Mouse (Mus musculus) adrenal gland (tissue): Measurements from ENCODE around the gene Zkscan14.

Source experiments
- intact Hi-C: fragments of 180-260 bp; cut with DNase I; formaldehyde crosslinking; loops from one replicate; pipeline ENCODE4 v1.15.1; 2025

The Zkscan14 gene

DNA sequence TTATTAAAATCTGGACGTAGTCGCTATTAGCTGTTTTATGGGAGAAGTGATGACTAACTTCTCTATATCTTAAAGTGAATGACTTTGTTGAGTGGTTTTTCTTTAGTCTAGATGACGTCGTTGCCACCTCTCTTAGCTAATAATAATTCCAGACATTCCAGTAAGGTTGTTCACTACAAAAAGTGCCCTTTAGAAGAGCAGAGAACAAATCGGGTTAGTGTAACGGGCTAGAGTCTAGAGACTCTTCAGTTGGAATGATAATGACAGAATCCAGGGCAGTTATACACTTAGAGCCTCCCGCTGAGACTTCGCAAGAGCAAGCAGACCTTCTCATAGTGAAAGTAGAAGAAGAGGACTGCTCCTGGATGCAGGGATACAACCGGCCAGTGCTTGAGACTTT, 3.4 kb upstream of the Zkscan14 start:
- intact Hi-C loops = no loop called here

DNA sequence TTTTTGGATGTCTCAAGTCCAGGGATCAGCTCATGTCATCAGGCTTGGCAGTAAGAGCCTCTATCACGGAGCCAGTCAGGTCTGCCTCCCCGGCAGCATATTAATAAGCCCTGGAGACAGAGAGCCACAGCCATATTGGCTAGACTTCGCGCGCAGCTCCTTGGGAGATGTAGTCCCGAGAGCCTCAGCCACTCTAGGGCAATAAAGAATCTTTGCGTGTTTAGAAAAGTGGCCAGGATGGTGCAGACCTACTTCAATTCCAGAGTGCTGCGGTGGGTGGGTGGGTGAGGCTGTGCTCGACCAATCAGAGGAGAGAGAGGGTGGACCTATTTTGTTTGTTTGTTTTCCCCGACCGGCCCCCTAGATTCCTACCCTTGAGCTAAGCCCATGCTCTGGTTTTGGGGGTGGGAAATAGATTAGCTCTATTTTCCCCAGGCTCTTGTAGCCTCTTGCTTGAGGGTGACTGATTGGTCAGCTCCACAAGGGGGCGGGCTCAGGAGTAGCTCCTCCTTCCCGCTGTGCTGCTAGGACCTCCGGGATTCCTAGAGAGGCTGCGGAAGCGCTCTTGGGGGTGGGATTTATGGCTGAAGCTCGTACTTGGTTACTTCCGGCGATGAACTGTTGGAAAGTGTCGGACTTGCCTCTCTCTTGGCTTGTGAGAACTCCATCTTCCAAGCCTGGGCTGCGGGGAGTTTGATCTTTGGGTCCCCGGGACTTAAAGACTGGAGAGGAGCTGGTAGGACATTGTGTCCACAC, 2.4 kb upstream of the Zkscan14 start, which contains the start of gene Zkscan5:
TSS of gene Zkscan5 (plus strand) at position 627 of the 756 bp plus-strand sequence.
- intact Hi-C loops = no loop called here

DNA sequence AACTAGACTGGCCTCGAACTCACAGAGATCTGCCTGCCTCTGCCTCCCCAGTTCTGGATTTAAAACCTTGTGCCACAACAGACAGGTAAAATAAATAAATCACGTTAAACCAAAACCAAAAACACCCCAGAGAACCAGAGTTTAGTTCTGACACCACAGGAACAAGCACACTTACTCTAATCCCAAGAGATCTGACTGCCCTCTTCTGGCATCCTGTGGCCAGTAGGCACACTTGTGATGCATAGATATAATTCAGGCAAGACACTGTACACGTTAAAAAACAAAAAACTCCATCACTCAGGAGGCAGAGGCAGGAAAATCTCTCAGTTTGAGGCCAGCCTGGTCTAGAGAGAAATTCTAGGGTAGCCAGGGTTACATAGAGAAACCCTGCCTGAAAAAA, 778 bp upstream of the Zkscan14 start:
- intact Hi-C loops = no loop called here

DNA sequence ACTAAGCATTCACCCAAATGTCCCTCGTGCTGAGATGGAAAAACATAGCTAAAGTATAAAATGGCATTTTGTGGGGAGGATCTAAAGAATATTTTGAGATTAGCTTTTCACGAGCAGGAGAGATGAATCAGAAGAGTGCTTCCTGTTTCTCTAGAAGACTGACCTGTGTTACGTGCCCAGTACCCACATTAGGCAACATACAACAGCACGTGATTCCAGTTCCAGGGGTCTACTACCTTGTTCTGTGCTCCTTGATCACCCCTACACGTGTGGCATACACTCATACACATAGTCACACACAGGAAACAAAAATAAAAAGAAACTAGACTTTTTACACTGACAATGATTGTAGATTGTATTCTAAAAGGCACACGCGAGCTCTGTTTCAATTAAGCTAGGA, 1.3 kb downstream of the Zkscan14 start:
- intact Hi-C loops = no loop called here

DNA sequence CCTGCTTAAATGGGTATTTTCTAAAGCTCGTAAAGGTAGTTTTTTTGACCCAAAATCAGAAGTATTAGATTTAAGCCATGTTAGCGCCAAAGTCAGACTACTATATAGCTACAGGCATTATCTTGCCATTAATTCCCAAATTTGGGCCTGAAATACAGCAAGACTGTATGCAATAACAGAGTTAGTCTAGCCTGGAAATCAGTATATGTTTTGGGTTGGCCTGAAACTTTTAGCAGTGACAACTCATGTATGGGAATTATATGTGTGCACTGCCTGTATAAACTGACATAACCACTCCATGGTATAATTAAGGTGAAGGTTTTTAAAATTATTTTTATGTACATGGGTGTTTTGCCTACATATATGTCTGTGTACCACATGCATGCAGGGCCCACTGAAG, 9.7 kb downstream of the Zkscan14 start, which contains the start of gene Atp5j2:
TSS of gene Atp5j2 (minus strand) at position 101 of the 400 bp plus-strand sequence.
- intact Hi-C loops = no loop called here

DNA sequence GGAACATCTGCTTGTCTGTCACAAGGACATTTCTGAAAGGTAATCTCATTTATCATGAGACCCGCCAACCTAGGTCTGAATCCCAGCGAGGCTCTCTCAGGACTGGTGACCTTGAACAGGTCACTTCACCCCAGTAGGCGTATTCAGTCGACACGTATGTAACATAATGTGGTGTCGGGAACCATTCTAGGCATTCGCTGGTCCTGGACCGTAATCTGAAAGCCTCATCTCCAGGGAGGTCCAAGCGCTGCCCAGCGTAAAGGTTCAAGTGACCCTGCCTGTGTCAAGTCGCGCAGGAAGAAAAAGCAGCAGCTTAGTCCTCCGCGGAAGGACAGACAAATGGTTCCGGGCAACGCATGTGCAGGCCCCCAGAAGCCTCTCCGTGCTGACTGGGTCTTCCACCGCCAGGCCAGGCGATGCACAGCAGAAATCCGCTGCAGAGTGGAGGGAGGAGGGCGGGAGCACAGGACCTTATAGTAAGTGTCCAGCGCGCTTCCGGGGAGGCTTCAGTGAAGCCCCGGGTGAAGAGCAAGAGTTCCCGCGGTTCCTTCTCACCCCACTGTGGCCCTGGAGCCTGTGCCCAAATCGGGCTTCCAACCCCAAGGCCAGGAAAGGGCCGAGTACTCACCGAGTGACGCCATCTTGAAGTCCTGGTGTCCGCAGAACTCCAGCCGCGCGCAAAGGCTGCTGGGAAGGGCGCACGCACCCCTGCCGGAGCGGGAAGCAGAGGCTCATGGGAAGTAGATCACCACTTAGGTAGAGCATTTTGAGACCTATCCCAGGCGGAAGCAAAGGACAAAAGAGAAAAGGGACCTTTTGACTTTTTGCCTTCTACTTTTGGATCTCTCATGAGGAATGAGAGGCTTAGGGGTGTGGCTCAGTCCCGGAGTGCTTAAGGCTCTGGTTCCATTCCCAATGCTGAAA, 10.5 kb downstream of the Zkscan14 start:
- intact Hi-C loops = no loop called here

DNA sequence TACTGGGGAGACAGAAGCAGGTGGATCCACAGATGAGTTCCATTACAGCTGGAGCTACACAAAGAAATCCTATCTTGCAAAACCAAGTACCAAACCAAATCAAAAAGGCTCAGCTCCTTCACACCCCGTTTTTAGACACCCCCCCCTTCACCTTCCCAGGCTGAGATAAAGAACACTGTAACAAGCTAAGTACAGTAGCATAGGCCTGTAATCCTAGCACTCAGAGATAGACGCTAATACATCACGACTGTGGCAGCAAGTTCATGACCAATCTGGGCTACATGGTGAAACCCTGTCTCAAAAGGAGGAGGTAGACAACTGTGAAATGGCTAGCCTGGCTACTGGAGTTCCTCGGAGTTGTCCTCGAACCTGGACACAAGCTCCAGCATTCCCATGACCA, 11.3 kb downstream of the Zkscan14 start:
- intact Hi-C loops = no loop called here

DNA sequence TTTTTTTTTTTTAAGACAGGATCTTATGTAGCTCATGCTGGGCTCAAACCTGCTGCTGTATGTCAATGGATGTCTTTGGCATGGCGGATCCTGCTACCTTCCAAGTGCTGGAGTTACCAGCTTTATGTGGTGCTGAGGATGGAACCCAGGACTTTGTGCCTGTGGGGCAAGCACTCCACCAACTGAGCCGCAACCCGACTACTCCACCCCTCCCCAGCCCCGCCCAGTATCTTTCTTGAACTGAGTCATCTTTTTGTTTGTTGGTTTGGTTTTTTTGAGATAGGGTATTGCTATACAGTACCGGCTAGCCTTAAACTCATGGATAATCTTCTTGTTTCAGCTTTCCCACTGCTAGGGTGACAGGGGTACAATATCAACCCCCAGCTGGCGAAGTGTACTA, 12.3 kb downstream of the Zkscan14 start:
- intact Hi-C loops = no loop called here

DNA sequence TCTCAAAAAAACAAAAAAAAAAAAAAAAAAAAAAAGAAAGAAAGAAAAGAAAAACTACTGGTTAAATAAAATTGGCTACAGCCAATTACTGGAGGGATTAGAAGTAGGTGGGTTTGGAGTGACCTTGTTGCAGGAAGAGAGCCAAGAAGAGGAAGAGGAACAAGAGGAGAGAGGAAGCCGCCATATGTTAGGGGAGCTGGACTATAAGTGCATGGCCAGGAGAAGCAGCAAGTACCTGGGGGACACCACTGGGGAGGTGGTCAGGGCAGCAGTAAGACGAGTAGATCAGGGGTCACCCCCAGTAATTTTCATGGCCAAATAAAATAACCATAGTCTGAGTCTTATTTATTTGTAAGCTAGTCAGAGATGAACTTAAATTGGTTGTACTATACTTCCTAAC, 16.4 kb downstream of the Zkscan14 start:
- intact Hi-C loops = no loop called here

DNA sequence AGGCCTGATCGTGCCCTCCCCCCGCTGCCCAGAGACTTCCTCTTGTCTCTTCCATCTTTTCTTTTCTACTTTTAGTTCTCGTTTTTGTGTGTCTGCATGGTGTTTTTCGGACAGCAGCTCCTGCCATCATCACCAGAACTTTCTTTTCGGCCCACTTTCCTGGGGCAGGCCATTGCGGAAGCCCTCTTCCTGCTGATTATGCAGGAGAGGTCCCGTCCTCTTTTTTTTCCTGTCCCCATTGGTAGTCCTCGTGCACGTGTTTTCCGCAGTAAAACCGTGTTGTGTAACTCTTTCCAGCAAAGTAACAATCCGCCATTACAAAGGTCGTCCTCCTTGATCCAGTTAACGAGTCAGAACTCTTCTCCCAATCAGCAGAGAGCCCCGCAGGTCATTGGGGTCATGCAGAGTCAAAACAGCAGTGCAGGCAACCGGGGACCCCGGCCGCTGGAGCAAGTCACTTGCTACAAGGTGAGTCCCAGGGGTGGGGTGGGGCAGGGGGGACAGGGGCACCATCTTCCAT, 23.1 kb downstream of the Zkscan14 start:
- intact Hi-C loops = no loop called here

DNA sequence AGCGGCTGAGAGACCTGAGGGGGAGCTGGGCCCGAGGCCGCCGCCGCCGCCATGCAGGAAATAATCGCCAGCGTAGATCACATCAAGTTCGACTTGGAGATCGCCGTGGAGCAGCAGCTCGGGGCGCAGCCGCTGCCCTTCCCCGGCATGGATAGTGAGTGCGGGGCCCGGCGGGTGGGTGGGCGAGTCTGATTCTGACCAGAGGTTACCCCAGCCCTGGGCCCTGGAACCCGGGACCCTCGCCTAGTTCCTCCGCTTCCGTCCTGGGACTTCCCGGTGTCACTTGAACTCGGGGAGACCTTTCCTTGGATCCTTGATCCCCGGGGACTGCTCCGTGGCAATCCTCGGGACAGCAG, 34.4 kb downstream of the Zkscan14 start:
- intact Hi-C loops = no loop called here

DNA sequence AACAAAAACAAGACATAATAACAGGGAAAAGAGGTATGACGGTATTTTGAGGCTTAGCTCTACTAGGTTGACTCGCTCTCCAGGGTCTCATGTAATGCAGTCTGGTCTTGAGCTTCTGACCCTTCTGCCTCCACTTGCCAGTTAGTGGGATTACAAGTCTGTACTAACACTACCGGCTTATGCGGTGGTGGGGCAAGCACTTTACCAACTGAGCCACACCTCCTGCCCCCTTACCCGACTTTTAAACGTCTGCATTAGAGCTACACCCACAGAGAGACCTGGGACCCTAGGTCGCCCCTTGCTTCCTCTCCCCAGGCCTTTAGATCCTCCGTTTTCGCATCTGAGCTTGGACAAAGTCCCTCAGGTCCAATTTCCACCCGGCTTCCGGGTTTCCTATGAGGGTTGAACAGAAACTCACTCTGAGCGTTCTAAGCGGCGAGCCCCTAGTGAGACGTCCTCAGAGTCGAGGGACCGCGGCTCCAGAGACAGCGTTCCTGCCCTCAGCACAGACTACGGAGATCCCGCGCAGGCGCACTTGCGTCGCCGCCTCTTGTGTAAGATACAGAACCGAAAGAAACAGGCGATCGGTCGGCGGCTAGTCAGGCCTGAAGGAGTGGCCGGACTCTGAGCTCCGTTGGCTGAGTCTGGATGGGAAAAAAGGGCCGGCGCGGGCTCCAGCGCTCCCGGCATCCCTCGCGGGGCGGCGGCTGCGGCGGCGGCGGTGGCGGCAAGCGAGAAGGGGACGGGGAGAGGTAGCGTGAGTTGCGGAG, 34.9 kb downstream of the Zkscan14 start, which contains the start of the genes Ptcd1 and Cpsf4:
TSS of gene Ptcd1 (minus strand) at position 573 of the 770 bp plus-strand sequence.
TSS of gene Cpsf4 (plus strand) at position 678 of the 770 bp plus-strand sequence.
- intact Hi-C loops = no loop called here

DNA sequence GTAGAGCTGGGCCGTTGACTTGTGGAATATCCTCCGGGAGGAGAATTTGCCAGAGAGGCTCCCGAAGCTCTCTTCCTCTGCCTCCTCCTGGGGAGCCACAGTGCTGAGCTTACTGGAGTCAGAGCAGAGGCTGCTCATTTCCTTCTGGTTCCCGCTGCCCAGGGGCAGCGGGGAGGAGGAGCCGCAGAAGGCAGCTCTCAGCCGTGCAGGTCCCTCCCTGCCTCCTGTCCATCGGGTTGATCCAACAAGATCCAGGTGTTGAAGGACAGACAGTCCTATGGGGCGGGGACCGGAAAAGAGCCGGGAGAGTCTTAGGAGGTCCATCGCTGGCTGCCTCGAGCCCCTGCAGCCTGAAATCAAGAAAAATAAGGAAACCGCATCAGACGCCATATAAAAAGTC, 36.5 kb downstream of the Zkscan14 start:
- intact Hi-C loops = no loop called here

DNA sequence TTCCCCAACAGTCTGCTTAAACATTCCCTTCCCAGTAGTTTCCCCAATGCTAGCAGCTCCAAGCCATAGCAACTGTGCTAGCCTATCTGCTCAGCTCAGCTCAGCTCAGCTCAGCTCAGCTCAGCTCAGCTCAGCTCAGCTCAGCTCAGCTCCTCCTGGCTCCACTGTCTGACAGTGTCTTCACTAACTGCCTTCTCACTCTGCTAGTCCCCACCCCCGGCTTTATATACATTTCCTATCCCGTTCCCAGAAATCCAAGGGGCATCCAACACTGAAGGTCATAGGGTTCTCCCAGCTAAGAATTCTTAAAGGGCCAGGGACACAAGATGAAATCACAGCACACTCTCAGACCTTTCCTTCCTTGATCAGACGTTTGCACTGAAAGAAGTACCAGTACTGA, 37.0 kb downstream of the Zkscan14 start:
- intact Hi-C loops = no loop called here

DNA sequence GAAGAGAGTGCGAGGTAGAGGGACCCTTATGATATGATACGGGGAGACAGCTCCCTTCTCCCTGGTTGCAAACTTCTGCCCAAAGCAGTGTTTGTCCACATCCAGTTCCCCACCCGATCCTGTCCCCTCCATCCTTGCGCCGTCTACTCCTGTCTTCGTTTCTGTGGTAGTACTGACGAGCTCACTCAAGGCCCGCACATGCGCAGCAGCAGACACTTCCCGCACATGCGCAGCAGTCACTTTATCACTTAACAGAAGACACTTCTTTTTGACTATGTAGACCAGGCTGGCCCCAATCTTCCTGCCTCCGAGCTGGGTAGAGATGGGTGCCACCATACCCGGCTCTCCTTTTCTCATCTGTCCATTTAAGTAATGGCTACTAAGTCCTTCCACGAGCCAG, 40.3 kb downstream of the Zkscan14 start:
- intact Hi-C loops = no loop called here

DNA sequence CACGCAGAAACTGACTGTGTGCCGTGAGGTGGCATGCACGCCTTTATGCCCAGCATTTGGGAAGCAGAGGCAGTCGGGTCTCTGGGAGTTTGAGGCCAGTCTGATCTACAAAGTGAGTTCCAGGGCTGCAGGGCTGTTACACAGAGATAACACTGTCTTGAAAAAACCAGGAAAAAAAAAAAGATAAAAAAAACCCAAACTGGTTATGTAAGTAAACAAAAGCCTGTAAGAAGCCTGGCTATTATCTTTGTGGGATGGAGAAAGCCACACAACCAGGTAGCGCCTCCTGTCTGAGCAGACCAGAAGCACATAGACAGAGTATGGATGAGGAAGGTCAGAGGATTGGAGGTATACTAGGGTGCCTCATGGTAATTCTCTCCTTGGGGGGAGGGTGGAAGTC, 49.0 kb downstream of the Zkscan14 start:
- intact Hi-C loops = no loop called here

DNA sequence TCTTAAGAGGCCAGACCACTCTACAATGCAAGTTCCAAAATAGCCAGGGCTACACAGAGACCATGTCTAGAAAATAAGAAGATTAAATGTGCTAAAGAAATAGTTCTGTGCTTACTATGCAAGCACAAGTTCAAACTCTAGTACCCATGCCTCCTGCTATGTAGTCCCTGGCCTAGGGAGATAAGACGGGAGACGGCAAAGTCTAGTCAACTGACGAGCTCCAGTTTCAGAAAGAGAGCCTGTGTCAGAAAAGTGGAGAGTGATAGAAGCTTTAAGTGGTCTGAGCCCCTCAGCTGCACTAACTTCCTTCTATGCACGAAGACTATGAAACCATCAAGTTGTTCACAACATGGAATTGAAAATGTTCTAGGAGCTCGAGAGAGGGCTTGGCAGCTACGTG, 52.4 kb downstream of the Zkscan14 start:
- intact Hi-C loops = no loop called here

DNA sequence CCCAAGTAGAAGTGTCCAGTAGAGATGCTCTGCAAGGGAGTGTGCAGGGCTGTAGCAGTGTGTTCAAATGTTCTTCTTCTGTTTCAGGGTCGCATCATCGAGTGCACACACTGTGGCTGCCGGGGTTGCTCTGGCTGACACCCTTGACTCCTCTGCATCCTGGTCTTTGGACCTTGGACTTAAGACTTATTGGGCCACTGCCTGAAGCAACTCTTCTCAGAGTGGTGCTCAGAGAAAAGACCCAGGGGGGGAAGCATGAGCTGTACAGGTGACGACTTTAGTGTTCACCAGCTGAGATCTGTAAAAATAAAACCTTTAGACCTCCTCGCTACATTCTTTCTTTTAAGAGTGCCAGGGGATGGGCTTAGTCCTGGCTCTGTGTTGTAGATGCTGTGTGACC, 53.9 kb downstream of the Zkscan14 start:
- intact Hi-C loops = no loop called here
